Comparison of ENCODE assay signal across 26 mouse cellular contexts in genomic region chr10:64958391-64958790, GRCm38 (mm10).
DNase-seq lines count a peak whose midpoint lies in the region; ATAC-seq lines count a peak whose summit lies in the region.
"Had no signal": no experiment of that assay in that cellular context is flagged by ENCODE, and none has a peak within 500 bp of the region (broad histone marks: within the 10 kb centered on the region; RNA-seq: fewer than 3 reads in every experiment).

No protein-coding gene starts in this region.

- H3K9ac ChIP-seq in embryonic facial prominence, embryonic 14.5 days (ENCODE audit: low read depth, low read length) = no peak overlapping the region
- H3K9ac ChIP-seq in kidney, embryonic 14.5 days (ENCODE audit: low read depth, low read length) = no peak overlapping the region
- H3K9ac ChIP-seq: forebrain, embryonic 12.5 days; heart, embryonic 12.5 days; hindbrain, embryonic 15.5 days; intestine, embryonic 15.5 days; limb, embryonic 15.5 days; liver, postnatal 0 days; midbrain, embryonic 12.5 days; neural tube, embryonic 12.5 days had no signal

- ATAC-seq in embryonic facial prominence, embryonic 14.5 days (ENCODE audit: low read depth) = no peak
- ATAC-seq in kidney, embryonic 14.5 days (ENCODE audit: low FRiP score, low TSS enrichment) = no peak
- ATAC-seq: CD4-positive, CD25-positive, alpha-beta regulatory T cell, adult 4 months; intestine, embryonic 15.5 days; liver, postnatal 0 days; Patski had no signal

- no peak overlapping the region for H3K4me3 ChIP-seq in embryonic facial prominence, embryonic 14.5 days (ENCODE audit: low read depth, low read length)
- no peak overlapping the region for H3K4me3 ChIP-seq in embryonic facial prominence, embryonic 10.5 days
- H3K4me3 ChIP-seq in kidney, embryonic 14.5 days (ENCODE audit: low read length) = no peak overlapping the region
- H3K4me3 ChIP-seq: forebrain, embryonic 12.5 days; heart, embryonic 12.5 days; hindbrain, embryonic 15.5 days; intestine, embryonic 15.5 days; layer of hippocampus, adult 2 months; limb, embryonic 15.5 days; midbrain, embryonic 12.5 days; neural tube, embryonic 12.5 days had no signal

- H3K4me2 ChIP-seq in embryonic facial prominence, embryonic 14.5 days (ENCODE audit: low read depth, low read length) = no peak overlapping the region
- H3K4me2 ChIP-seq in kidney, embryonic 14.5 days (replicated peaks; ENCODE audit: low read depth, low read length) = no peak overlapping the region
- H3K4me2 ChIP-seq: forebrain, embryonic 12.5 days; heart, embryonic 12.5 days; hindbrain, embryonic 15.5 days; intestine, embryonic 15.5 days; limb, embryonic 15.5 days; midbrain, embryonic 12.5 days; neural tube, embryonic 12.5 days had no signal

- H3K9me3 ChIP-seq in embryonic facial prominence, embryonic 14.5 days (ENCODE audit: control insufficient read depth, low read length) = no peaks in the 10 kb centered on the region
- no peaks in the 10 kb centered on the region for H3K9me3 ChIP-seq in embryonic facial prominence, embryonic 10.5 days
- H3K9me3 ChIP-seq in kidney, embryonic 14.5 days (ENCODE audit: control insufficient read depth, low read length) = no peaks in the 10 kb centered on the region
- H3K9me3 ChIP-seq: forebrain, embryonic 12.5 days; heart, embryonic 12.5 days; hindbrain, embryonic 15.5 days; intestine, embryonic 15.5 days; limb, embryonic 15.5 days; midbrain, embryonic 12.5 days; neural tube, embryonic 12.5 days had no signal

- H3K4me1 ChIP-seq in embryonic facial prominence, embryonic 14.5 days (ENCODE audit: control insufficient read depth, insufficient read depth, low read length) = no peaks in the 10 kb centered on the region
- H3K4me1 ChIP-seq in embryonic facial prominence, embryonic 10.5 days = no peaks in the 10 kb centered on the region
- H3K4me1 ChIP-seq in kidney, embryonic 14.5 days (ENCODE audit: control insufficient read depth, insufficient read depth, low read length) = no peaks in the 10 kb centered on the region
- H3K4me1 ChIP-seq: forebrain, embryonic 12.5 days; heart, embryonic 12.5 days; hindbrain, embryonic 15.5 days; intestine, embryonic 15.5 days; limb, embryonic 15.5 days; midbrain, embryonic 12.5 days; neural tube, embryonic 12.5 days had no signal

- peak; percentile 2 for DNase-seq in embryonic facial prominence, embryonic 14.5 days (ENCODE audit: low spot score)
- no peak for DNase-seq in embryonic facial prominence, embryonic 10.5 days (ENCODE audit: low spot score)
- DNase-seq in kidney, postnatal 14 days = peak; percentile 2
- DNase-seq in cerebellum, adult 9-10 months = peak; percentile 36
- DNase-seq in skeletal muscle tissue, adult 2 months (ENCODE audit: low read depth, low spot score) = peak; percentile 13
- DNase-seq in spleen, adult 12 weeks (ENCODE audit: low spot score) = no peak
- DNase-seq: adrenal gland, postnatal 10 days; gastrocnemius, postnatal 36 days; heart, postnatal 36 days; layer of hippocampus, postnatal 36 days; liver, postnatal 0 days; lung, postnatal 10 days; spleen, adult 18-20 months; thymus, adult 18-20 months had no signal

- H3K27ac ChIP-seq in embryonic facial prominence, embryonic 14.5 days (replicated peaks; ENCODE audit: low read depth, low read length) = no peak overlapping the region
- no peak overlapping the region for H3K27ac ChIP-seq in embryonic facial prominence, embryonic 10.5 days (replicated peaks)
- H3K27ac ChIP-seq in kidney, embryonic 14.5 days (ENCODE audit: low read depth, low read length) = no peak overlapping the region
- H3K27ac ChIP-seq: forebrain, embryonic 12.5 days; hindbrain, embryonic 15.5 days; intestine, embryonic 15.5 days; kidney, postnatal 0 days; layer of hippocampus, adult 2 months; limb, embryonic 15.5 days; midbrain, embryonic 12.5 days; neural tube, embryonic 12.5 days had no signal

- no peaks in the 10 kb centered on the region for H3K36me3 ChIP-seq in embryonic facial prominence, embryonic 14.5 days (ENCODE audit: control insufficient read depth, insufficient read depth, low read length)
- H3K36me3 ChIP-seq in embryonic facial prominence, embryonic 10.5 days (replicated peaks) = no peaks in the 10 kb centered on the region
- no peaks in the 10 kb centered on the region for H3K36me3 ChIP-seq in kidney, embryonic 14.5 days (ENCODE audit: control insufficient read depth, insufficient read depth, low read length)
- H3K36me3 ChIP-seq: forebrain, embryonic 12.5 days; heart, embryonic 12.5 days; hindbrain, embryonic 15.5 days; intestine, embryonic 15.5 days; limb, embryonic 15.5 days; midbrain, embryonic 12.5 days; neural tube, embryonic 12.5 days had no signal

- no peaks in the 10 kb centered on the region for H3K27me3 ChIP-seq in embryonic facial prominence, embryonic 14.5 days (replicated peaks; ENCODE audit: control insufficient read depth, insufficient read depth, low read length)
- no peaks in the 10 kb centered on the region for H3K27me3 ChIP-seq in embryonic facial prominence, embryonic 10.5 days (replicated peaks; ENCODE audit: low read depth, poor library complexity, severe bottlenecking)
- no peaks in the 10 kb centered on the region for H3K27me3 ChIP-seq in kidney, embryonic 14.5 days (ENCODE audit: control insufficient read depth, insufficient read depth, low read length)
- H3K27me3 ChIP-seq: forebrain, embryonic 12.5 days; heart, embryonic 12.5 days; hindbrain, embryonic 15.5 days; intestine, embryonic 15.5 days; limb, embryonic 15.5 days; midbrain, embryonic 12.5 days; neural tube, embryonic 12.5 days; Patski had no signal

Comparison
In these comparisons a context has a peak if more than half of its experiments do, and no peak if none do; other contexts are left out.
1. DNase-seq: peak in embryonic facial prominence, embryonic 14.5 days (single experiment), kidney, postnatal 14 days (single experiment), cerebellum, adult 9-10 months (single experiment) and skeletal muscle tissue, adult 2 months (single experiment); none in embryonic facial prominence, embryonic 10.5 days (single experiment) and spleen, adult 12 weeks (single experiment).